Mouse (Mus musculus): ENCODE measurements around the gene Palb2. TPM values are rescaled to one million over a fixed set of nuclear protein-coding genes. Genes with fewer than 3 reads are reported as not detected.

Palb2 gene
- total RNA-seq, 2 experiments from 2014 or later = 1.1 to 1.3 TPM

Other genes with a start within 250 kb of the Palb2 start
- 10 to 100 TPM; 36.7 to 39.3 TPM for gene Cog7, start 151.3 kb downstream of the Palb2 start, total RNA-seq (2021)
- gene Gga2, start 111.8 kb downstream of the Palb2 start, total RNA-seq (2021) = 10 to 100 TPM; 26.8 to 31.9 TPM
- 10 to 100 TPM; 66.7 to 72.3 TPM for gene Ubfd1, start 65.8 kb downstream of the Palb2 start, total RNA-seq (2021)
- gene Ears2, start 65.7 kb downstream of the Palb2 start, total RNA-seq (2021) = 1 to 10 TPM; 6.6 to 7.6 TPM
- gene Ndufab1, start 31.1 kb downstream of the Palb2 start, total RNA-seq (2021) = 100 to 1,000 TPM; 296 to 310 TPM
- gene Dctn5, start 56 bp upstream of the Palb2 start, total RNA-seq (2021) = 100 to 1,000 TPM; 105 to 108 TPM
- 1 to 10 TPM; 2.3 to 2.8 TPM for gene Plk1, start 26.5 kb upstream of the Palb2 start, total RNA-seq (2021)
- gene Ern2, start 53.2 kb upstream of the Palb2 start, total RNA-seq (2021) = under 1 TPM; 0.34 to 0.35 TPM
- gene Chp2, start 86.5 kb upstream of the Palb2 start, total RNA-seq (2021) = 1 to 10 TPM; 2.7 to 3.9 TPM
- gene Prkcb, start 155.8 kb upstream of the Palb2 start, total RNA-seq (2021) = 100 to 1,000 TPM; 894 to 958 TPM

Data from left cerebral cortex, postnatal 14 days (tissue).